Mouse (Mus musculus) CD8-positive naive resting alpha-beta T cell, adult 2 months (primary cell): ENCODE data around the gene Rtn4r.
A peak's percentile ranks its signal among the peaks of the same experiment; 100 is the strongest.

ENCODE experiments used
- DNase-seq, 2 experiments: peaks; one replicate each; pipeline ENCODE4 v3.0.0; 2022; ENCODE audit warnings: low read depth in 2 of 2, low spot score in 2 of 2

Gene Rtn4r

GRCm38 (mm10) chr16:18154521-18155171 is 27.2 kb downstream of the Rtn4r start:
- no peak for DNase-seq

GRCm38 (mm10) chr16:18156579-18157350 is 29.3 kb downstream of the Rtn4r start:
- DNase-seq: no peak

DNA sequence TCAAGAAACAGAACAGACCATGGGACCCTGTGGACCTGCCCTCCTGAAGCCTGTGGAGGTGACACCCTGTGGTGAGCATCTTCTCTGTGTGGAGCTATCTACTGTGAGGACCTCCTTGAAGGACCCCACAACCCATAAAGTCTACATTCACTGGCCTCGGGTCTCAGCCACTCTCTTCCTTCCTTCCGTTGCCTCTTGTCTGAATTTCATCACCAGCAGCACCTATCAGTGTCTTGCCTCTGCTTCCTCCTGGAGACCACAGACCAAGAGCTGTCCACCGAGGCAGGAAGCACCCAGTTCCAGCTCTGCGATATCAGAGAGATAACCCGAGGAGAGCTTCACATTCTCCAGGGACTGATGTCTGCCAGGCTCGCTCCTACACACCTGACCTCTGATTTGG is 31.8 kb downstream of the Rtn4r start:
- DNase-seq: no peak

DNA sequence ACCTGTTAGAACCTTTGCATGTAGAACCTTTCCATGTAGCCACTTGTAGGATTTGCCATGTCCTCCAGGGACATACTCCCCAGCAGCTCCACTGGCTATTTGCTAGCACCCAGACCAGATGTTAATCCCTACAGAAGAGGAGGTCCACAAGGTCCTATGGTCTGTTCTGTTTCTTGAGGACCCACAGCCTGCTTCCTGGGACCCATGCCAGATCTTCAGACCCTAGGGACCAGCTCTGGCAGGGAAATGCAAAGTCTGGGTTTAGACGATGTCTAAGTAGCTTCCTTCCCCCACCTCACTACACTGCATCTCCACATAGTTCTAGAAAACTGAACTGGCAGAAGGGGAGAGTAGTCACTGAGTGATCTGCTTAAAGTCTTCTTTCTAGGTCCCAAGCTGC is 32.3 kb downstream of the Rtn4r start:
- no peak for DNase-seq

GRCm38 (mm10) chr16:18160514-18160913 is 33.1 kb downstream of the Rtn4r start:
- no peak for DNase-seq

GRCm38 (mm10) chr16:18161190-18161589 is 33.7 kb downstream of the Rtn4r start:
- no peak for DNase-seq

GRCm38 (mm10) chr16:18164642-18165238 is 37.3 kb downstream of the Rtn4r start:
- no peak for DNase-seq

GRCm38 (mm10) chr16:18166613-18167190 is 39.3 kb downstream of the Rtn4r start:
- DNase-seq: no peak

DNA sequence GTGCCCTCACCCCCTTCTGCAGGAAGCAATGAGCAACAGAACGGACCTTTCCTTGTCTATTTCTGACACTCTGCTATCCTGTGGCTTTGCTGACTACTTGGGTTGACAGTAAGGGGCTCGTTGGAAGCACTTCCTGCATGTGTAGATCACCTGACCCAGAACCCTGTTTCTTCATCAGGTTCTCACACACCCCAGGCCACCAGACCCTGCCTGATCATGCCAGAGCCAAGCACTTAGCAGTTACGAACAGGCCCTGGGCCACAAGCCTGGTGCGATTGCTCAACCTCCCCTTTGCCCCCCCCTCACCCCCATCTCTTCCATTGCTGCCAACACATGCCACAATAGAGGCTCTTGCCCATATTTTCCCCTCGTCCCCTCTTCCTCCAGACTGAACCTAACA is 41.7 kb downstream of the Rtn4r start:
- no peak for DNase-seq

DNA sequence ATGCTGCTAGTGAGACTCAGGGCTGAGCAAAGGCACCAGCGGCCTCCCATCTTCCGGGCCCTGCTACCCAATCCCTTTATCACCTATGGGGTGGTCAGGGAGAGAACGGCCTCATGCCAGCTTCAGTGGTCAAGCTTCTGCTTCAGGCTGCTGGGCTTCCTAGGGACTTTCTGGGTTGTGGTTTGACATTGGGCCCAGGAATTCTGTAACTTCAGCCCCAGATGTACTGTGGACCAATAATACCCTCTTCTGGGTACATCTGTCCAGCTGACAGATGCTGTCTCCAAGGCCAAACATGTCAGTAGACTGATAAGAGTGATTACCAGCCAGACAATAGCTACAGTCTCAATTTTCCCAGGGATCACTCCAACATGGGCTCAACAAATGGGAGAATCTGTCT is 42.3 kb downstream of the Rtn4r start:
- no peak for DNase-seq

- peak; percentile 50 to 59 for DNase-seq
These were observed 44.9 kb downstream of the Rtn4r start for GRCm38 (mm10) chr16:18172266-18172855.

DNA sequence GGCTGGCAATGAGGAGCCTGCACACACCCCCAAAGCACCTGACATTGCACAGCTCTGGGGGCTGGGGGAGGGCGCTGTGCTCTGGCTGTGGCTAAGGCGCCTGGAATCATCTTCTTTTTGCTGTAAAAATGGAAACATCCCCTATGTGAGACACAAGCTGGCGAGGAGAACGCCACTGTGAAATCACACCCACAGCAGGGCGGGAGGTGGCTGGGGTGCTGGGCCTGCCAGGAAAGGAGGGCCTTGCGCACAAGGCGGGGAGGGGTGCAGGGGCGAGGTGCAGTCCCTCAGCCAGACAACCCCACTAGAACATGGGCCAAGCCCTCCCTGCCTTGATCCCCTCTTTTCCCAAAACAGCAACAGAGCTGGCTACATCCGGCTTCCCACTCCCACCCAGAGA is 45.8 kb downstream of the Rtn4r start:
- no peak for DNase-seq

DNA sequence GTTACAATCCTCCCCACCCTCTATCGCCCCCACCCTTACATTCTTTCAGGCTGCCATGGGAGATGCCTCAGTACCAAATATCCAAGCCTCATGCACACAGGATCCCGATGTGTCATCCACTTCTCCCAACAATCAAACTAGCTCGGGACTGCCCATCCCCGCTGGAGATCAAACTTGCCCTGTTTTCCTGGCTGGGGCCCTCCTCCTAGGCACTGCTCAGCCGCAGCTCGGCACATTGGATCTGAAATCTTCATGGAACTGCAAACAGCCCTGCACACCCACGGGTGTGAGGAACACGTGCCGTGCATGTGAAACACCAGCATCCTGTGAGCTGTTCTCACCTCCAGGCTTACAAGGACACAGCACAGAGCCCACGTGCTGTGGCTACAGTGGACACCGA is 46.3 kb downstream of the Rtn4r start:
- DNase-seq: no peak

- no peak for DNase-seq
These were observed 48.5 kb downstream of the Rtn4r start for GRCm38 (mm10) chr16:18175817-18176541.

DNA sequence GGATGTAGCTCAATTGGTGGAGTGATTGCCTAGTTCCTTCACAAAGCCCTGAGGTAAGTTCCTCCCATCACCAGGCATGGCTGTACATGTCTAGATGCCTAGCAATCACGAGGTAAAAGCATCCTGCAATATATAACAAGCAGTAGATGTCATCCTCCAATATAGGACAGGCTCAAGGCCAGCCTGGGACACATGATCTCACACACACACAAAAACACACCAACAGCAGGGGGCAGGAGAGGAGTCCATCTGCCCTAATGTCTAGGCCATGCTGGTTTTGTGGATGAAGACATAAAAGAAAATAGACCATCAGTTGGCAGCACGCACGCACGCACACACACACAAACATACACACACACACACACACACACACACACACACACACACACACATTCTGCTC is 49.3 kb downstream of the Rtn4r start:
- no peak for DNase-seq

GRCm38 (mm10) chr16:18179591-18179990 is 52.1 kb downstream of the Rtn4r start:
- no peak for DNase-seq

DNA sequence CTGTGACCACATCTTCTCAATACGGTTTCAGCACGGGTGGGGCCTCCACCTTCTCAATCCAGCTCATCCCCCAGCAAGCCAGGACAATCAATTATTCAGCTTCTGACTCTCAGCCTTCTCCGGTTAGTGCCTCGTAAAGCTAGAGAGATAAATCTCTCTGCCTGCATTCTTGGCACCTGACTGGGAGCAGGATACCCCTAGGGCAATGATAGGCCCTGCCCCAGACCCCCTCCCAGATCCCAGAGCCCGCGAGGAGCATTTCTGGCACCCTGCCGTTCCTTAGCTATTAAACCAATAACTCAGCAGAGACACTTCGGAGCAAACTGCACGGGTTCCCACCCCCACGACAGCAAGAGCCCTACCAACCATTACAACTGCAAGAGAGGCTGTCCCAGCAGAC is 54.0 kb downstream of the Rtn4r start:
- DNase-seq: no peak

GRCm38 (mm10) chr16:18182766-18183165 is 55.3 kb downstream of the Rtn4r start:
- no peak for DNase-seq

- DNase-seq: no peak
These were observed 58.4 kb downstream of the Rtn4r start for GRCm38 (mm10) chr16:18185715-18186449.

DNA sequence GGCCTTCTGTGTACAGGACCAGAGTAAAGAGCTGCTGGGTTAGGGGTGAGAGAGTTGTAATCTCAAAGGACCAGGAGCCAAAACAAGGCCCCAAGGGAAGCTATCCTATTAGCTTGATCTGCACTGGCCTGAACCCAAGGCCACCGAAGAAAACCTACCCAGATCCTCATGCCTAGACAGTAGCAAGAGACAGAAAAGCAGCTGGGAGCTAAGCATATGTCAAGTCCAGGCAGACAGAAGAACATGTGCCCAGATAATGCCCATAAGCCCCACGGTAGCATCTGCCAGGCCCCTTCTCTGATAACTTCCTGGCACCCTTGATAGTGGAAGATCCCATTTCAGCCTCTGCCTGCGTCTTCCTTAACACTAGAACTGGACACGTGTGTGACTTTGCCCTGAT is 59.4 kb downstream of the Rtn4r start:
- DNase-seq: no peak
